Mouse (Mus musculus) hindlimb bud, embryonic 11.5 days (tissue): Measurements from ENCODE around the gene Akt1.

Experiments used
- DNase-seq: peaks from one replicate; pipeline ENCODE4 v3.0.0-alpha.2; 2012; ENCODE audit warnings: low read depth, low spot score; ENCODE audit errors: extremely low spot score

The Akt1 gene

DNA sequence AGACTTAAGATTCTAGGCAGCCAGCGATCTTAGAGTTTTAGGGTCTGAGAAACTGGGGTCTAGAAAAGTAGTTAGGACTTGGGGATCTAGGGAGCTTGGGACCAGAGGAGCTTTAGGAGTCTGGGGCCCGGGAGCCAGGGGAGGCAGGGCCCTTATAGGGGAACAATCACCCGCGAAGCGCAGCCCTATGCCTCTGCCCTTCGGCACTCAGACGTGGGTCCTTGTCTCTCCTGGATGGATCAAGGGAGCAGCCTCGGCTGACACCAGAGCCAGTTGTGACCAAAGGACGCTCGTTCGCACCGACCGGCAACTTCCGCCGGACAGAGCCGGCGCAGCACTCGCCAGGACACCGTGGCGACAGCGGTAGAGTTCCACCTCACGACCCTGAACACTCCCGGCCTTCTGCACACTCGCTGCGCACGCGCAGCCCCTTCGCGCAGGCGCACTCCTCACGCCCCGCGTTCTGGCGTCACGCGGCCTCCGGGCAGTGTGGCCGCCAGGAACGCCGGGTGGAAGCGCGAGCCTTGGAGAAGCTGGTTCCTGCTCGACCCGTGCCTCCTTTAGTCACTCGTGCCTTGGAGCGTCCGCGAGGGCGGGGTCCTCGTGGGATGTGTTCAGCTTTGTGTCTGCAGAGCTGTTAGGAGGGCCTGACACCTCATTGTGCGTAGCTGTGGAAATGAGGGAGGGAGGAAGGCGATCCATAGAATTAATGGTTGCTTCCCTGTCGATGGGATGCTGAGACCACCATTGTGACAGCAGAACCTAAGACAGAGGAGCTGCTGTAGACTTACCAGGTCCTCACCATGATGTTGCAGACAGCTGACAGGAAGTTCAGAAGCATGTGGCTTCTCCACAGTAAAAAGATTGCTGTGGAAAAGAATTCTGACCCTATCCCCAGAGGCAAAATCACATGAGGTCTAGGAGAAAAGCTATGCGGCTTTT is 18.8 kb upstream of the Akt1 start:
- DNase-seq: peak; percentile 90

DNA sequence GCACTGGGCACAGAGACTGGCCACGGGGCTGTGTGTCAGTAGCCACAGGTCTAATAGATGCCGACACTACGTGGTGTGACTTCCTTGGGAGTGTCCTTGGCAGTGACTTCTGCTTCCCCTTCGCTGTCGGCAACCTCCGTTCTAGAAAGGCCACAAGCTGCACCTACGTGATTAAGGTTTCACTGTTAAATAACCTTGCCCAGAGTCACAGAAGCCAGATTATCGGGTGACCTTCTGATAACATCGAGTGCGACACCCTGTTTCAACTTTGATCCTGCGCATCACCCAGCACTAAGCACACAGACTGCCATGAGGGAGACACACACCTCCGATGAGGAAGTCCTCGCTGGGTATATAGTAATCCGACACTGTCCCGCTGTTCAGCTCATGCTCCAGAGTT is 13.8 kb upstream of the Akt1 start:
- no peak for DNase-seq

DNA sequence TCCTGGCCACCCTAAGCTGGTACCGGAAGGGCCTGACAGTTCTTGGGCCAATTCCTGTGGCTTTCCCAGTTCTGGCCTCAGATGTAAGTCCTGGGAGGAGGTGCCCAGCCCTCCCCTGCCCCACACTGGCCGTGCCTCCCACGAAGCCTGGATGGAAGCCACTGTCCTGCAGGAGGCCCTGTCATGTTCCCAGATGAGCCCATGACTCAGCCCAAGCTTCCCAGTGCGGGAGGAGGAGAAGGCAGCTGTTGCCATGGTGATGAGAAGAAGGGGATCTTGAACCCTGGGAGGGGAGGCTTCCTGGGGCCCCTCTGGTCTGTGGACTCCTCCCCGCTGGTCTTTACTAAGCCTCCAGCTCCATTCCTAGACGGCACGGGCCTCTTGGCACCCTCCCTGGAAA is 8.7 kb upstream of the Akt1 start:
- no peak for DNase-seq

DNA sequence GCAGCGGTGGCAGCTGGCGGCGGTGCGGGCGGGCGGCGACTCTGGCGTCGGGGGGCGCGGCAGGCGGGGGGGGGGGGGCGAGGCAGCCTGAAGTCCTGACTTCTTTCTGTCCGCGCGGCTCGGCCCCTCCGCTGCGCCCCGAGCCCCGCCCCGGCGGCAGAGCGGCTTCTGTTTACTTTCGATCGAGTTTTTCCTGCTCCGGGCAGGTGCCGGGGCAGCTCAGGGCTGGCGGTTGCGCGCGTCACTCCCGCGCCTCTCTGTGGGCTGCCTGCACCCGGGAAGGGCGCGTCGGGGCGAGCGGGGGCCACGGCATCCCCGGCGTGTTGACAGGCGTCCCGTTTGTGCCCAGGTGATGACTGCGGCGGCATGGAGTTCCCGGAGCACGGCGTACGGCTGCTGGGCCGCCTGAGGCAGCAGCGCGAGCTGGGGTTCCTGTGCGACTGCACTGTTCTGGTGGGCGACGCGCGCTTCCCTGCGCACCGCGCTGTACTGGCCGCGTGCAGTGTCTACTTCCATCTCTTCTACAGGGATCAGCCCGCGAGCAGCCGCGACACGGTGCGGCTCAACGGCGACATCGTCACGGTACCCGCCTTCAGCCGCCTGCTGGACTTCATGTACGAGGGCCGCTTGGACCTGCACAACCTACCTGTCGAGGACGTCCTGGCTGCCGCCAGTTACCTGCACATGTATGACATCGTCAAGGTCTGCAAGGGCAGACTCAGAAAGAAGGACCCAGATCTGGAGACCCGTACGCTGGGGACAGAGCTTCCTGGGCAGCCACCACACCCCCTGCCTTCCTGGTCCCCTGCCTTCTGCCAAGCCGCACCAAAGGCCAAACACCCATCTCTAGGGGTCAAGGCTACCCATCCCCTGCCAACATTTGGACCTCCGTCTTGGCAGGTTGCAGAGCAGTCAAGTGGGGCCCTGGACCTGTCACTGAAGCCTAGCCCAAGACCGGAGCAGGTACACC is 4.6 kb upstream of the Akt1 start:
- no peak for DNase-seq

DNA sequence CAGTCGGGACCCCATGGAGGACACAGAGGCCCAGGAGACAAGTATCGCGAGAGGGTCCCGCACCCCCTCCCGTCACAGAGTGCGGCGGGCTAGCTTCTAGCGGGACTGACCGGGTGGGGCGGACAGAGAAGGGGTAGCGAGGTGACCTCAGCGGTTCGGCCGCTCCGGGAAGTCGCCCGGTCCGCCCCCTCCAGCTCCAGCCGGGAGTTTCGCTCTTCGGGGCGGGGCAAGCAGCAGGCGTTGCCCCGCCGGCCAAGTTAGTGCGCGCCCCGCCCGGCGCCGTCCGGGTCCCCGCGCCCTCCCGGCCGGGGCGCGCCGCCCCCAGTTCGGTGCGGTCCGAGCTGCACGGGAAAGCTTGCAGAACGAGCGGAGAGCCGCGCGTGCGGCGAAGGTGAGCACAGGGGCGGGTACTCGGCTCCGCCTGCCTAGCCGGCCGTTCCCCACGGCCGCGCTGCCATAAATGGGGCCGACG is 3.9 kb upstream of the Akt1 start, which contains the start of gene Zbtb42:
TSS of gene Zbtb42 (plus strand) at position 274 of the 472 bp plus-strand sequence.
- no peak for DNase-seq

DNA sequence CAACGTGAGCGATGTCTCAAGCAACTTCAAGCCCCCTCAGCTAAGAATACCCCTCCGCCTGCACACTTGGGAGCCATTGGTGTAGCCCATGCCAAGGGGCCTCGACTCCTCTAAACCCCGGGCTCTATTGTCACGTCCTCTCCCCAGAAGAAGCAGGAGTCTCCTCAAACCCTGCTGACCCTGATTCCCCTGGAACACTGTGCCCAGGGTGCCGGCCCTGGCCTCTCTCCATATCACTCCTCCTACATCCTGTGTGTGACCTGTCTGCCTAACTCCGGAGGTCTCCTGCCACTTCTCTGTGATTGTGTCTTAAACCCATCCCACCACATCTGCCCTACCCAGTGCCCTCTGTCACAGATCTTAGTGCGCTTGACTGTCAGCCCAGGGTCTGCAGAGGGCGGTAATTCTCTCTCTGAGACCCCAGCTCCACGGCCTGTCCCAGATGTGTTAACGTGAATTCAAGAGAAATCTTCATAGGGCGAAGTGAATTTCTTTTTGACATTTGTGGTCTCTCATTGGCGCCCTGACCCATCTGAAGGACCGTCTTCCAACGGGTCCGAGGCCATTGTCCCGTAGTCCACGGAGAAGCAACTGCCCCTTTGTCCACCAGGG is 3.4 kb upstream of the Akt1 start:
- no peak for DNase-seq

DNA sequence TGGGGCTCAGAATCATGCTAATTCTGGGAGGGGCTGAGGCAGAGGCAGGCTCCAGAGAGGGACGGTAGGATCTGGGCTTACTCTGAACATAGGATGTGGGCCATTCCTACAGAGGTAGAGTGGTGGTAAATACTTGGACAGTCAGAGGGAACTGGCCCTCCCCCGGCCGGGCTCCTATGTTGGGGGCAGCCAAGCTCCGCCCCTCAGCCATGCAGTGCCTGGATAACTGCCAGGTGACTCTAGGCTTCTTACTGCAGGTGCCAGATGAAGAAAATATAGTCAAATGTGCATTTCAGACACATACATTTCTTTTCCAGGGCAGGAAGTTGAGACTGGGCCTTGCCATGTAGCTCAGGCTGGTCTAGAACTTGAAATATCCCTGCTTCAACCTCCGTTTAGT is 2.4 kb upstream of the Akt1 start:
- no peak for DNase-seq

DNA sequence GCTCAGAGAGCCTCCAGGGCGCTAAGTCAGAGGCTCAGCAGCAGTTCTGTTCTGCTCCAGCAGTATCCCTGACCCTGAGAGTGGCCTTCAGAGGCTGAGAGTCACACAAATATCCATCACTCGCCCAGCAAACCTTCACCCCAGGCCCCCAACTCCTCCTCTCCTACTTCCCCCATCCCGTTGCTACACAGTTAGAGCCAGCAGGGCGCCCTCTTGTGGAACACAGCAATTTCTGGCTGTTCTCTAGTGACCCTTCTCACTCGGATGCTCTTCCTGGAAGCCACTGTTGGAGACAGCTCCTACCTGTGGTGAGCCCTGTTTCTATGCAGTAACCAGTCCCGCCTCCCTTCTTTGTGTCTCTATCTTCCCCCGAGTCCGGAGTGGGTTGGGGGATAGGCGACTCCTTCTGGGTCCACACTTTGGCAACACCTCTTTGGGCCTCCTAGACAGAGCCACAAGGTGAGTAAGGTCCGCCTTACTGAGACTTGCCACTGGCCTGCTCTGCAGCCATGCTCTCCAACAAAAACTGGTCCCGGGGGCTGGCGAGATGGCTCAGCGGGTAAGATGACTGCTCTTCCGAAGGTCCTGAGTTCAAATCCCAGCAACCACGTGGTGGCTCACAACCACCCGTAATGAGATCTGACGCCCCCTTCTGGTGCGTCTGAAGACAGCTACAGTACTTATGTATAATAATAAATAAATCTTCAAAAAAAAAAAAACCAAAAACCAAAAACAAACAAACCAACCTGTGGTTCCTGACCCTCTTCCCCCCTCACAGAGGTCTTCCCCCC is 756 bp upstream of the Akt1 start:
- peak; percentile 69 for DNase-seq

DNA sequence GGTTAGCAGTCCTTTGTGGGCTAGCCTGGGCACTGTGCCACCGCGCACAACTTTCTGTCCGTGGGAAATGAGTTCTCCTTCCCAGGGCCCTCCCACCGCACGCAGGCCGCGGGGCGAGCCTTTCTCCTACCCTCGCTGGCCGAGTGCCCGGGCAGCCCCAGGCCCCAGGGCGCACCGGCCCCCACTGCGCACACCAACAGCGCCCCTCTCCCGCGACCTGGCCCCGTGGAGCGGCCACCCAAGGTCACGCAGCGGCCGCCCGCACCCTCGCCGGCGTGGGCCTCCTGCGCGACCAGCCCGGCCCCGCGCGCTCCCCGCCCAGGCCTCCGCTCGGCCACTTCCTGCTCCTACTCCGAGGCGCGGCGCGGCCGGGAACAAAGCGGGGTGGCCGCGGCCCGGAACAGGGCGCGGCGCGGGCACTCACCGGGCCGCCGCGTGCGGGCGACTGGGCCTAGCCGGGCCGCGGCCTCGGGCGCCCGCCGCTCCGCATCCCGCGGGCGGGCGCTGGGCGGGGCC is 1.1 kb downstream of the Akt1 start:
- no peak for DNase-seq

DNA sequence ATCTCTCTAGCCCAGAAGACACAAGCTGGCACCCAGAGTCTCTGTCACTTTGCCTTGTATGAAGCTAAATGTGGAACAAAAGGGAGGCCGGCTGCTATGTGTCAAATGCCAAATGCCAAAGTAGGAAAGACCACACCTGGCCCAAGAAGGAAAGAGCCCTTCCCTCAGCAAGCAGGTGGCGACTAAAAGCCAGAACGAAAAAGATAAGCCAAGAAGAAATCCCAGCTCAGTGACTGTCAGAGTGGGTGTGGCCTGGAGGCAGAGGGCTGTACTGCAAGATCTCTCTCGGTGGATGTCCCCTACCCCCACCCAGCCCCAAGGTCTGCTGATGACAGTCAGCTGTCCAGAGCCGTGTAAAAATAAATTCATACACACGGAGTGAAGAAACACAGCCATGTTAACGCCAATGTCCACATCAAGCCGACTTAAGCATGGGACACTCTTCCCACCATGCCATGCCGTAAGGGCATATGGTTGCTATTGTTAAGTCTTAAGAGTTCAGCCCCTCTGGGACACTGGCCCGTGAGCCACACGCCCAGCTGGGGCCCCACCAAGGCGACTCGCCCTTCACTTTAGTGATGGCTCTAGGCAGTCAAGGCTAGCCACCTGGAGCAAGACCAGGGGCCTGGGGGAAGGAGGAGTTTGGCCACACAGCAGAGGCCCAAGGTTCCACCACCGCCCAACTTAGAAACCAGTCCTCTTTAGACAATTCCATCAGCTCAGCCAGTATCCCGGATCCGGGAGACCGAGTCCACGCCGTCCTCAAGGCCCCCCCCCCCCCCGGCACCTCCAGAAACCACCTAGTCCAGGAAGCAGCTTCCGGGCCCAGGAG is 1.7 kb downstream of the Akt1 start:
- DNase-seq: no peak

DNA sequence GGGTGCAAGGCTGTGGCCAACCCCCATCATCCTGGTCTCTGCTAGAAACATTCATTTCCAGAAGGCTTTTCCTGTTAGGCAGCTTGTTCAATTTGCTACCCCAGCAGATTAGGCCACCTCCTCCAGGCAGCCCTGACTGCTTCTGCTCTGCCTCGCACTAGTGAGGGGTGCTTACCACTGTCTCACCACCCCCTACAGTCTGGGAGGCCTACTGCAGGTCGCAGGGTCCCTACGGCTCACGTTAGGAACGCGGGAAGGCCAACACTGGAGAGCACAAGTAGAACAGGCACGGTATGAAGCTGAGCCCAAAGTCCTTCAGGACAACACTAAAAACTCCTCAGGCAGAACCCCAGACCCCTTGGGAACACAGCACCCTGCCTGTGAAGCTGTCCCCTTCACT is 2.8 kb downstream of the Akt1 start:
- DNase-seq: no peak

DNA sequence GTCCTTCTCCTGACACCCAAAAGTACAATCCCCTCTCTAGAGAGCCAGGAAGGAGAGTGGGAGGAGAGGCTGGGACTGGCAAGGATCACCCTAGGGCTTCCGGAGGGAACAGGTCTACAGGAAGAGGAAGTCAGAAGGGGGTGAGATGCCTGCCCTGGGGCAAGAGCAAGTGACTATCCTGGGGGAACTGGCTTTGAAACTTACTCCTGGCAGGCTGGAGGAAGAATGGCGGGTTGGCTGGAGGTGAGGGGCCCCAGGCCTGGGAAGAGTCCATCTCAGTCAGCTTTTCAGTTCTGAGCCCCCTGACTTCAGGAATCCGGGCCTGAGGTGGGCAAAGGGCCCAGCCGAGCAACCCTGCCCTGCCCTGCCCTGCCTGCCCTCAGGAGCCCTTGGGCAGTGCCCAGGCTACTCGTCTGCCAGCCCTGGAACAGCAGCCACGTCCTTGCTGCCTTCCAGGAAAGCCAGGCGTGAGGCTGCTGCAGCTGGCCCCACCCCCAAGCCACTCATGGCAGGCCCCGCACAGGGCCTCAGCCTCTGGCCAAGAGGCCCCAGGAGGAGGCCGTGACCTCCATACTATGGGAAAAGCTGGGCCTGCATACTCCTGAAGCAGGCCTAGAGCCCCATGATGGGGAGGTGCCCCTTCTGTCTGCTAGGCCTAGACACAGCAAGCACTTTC is 3.8 kb downstream of the Akt1 start:
- no peak for DNase-seq

DNA sequence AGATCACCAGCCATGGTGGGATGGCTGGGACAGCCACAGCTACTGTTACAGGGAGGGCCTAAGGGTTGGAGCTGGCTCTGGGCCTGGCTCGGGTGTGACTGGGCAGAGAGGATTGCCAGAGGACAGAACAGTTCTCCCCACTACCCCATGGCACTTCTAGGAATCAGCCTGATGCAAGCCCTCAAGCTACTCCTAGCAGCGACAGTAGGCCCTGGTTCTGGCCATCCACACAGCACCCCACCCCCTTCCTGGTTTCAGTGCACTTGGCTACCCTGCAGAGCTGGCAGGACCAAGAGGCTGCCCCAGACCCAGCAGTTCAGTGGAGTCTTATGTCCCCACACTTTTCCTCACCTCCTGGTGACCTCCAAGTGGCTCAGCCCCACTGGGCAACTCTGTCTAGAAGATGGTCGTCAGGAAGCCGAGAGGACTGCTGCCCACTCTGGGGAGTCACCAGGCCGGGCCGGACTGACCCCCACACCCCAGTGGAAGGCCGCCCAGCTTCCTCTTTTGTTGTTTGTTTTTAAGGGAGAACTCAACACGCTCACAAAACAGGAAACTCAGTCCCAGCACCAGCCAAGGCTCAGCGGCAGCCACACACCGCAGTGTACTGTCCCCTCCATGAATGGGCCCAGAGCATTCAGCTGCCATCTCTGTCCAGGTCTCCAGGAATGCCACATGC is 6.9 kb downstream of the Akt1 start:
- DNase-seq: no peak

DNA sequence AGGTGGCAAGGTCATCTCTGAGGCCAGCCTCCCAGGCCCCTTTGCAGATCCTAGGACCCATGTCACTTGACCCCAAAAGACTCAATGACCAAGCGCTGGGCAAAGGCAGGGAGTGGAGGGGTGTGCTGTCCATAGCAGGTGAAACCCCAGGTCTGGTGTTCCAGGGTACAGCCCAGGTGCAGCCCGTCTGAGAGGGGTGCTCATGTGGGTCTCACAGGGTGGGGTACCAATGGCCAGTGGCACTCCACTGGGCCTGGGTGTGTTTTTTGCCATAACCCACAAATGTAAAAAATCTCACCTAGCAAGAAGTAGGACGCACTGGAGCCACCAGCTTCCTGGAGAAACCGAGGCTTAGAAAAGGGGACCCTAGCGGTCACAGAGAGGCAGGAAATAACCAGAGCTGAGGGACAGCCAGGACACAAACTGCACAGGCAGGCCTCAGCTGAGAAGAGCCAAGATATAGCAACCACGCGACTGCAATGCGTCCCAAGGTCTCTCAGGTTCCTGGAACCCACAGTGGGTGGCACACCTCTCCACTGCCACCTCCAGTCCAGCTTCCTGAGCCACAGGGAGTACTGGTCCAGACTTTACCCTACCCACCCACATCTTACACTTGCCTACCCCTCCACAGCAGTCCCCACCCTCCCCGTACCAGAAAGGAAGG is 8.7 kb downstream of the Akt1 start:
- no peak for DNase-seq

DNA sequence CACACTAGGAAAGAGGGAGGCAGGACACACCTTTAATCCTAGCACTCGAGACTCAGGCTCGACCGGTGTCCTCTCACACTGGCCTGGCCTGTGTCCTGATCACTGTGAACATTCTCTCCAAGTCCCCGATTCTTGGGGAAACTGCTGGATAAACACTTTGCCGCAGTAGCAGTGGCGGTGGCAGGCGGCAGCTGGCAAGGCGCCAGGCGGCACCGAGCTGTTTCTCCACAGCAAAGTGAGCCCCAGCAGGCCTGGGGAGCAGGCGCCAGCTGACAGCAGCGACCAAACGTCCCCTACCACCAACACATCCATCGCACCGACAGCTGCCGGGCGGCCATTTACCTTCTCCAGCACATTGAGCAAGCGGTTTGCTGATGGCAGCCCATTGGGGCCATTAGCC is 9.2 kb downstream of the Akt1 start:
- DNase-seq: no peak

DNA sequence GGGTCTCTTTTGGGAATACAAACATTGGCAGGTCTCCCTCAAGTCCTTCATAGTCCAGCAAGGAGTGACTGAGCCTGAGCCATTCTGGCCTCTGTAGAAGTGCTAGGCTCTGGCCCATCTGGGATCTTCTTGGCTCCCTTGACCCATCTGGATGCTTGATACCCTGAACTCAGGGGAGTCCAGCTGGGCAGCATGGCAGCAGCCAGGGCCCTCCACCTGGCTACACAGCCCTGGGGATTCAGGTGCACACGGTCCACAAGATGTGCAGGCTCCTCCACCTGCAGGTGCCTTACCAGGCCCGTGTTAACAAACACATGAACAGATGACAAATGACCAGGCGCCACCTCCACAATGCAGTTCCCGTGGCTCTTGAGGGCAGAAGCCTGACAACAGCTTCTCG is 10.0 kb downstream of the Akt1 start:
- DNase-seq: no peak

DNA sequence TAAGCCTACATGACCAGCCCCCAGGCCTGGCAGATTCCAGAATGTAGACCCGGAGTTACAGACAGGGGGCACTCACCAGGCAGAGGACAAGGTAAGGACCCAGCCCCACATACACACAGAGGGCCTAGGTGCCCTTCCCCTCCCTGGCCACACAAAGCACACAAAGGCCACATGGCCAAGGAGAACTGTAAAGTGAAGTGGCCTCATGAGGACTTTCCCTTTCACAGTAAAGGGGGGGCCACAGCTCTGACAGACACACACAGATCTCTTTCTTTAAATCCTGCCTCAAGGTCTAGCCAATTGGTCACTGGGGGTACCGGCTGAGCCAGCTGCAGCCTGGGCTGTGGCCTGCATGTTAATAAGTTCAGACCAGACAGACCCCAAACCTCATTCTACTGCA is 10.6 kb downstream of the Akt1 start:
- no peak for DNase-seq

DNA sequence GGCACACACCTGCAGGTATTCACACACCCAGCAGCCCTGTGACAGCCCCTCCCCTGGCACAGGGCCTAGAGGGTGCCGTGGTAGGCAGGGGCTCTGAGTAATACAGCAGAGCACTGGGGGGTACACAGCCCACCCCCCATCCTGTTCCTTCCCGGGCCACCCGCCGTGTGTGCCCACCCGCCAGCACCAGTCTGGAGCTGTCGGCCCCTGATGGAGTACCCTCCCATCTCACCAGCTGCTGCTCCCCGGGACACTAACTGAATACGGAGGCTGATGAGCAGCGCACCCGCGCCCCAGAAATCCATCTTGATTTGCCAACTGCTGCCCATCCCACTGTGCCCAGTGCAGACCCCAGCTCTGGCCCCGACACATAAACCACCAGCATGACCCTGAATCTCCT is 11.0 kb downstream of the Akt1 start:
- DNase-seq: no peak
